Mouse (Mus musculus) thymus, adult 2 months (tissue): ENCODE measurements around the gene Gm21750.
"Not testable (repeated sequence)": the region's sequence is repeated elsewhere in the genome, so short reads cannot be mapped to it uniquely, and the experiment has no call there.

Source experiments
- CTCF ChIP-seq: fragments of 200-500 bp; IDR thresholded peaks from 2 replicates; pipeline ENCODE4 v1.5.1; 2012; ENCODE audit warnings: mild to moderate bottlenecking, control low read depth, low read length, moderate library complexity, borderline replicate concordance; ENCODE audit not compliant: control insufficient read depth, poor library complexity, insufficient read depth; ENCODE audit errors: extremely low read depth
- POLR2A ChIP-seq: fragments of 200-500 bp; IDR thresholded peaks from 2 replicates; pipeline ENCODE4 v1.6.1; 2012; ENCODE audit warnings: mild to moderate bottlenecking, low read length, control low read depth, moderate library complexity; ENCODE audit not compliant: control insufficient read depth, poor library complexity, insufficient read depth; ENCODE audit errors: extremely low read depth

- TF ChIP-seq POLR2A, CTCF: not testable (repeated sequence)
These were observed 46.1 kb upstream of the Gm21750 start for GRCm38 (mm10) chr14:73614961-73615360.
